Mouse (Mus musculus) heart, embryonic 11.5 days (tissue): Measurements from ENCODE around the gene Eapp. TPM values are rescaled to one million over a fixed set of nuclear protein-coding genes. Genes with fewer than 3 reads are reported as not detected.

Experiments
- ATAC-seq: fragments of 200-750 bp; cut with Nextera tagmentation; replicated peaks from 2 replicates; pipeline ENCODE4 v1.8.0; 2017; ENCODE audit warnings: moderate library complexity; ENCODE audit not compliant: insufficient number of reproducible peaks, low FRiP score, low TSS enrichment
- H3K27ac ChIP-seq: fragments of 300-500 bp; sonication (generic); 2 replicates; pipeline ENCODE4 v1.5.1; 2014; ENCODE audit warnings: mild to moderate bottlenecking, low read depth, low read length
- H3K27me3 ChIP-seq: fragments of 300-500 bp; sonication (generic); 2 replicates; pipeline ENCODE4 v1.6.1; 2014; ENCODE audit warnings: mild to moderate bottlenecking, low read length, mixed read lengths; ENCODE audit not compliant: control insufficient read depth, insufficient read depth
- H3K36me3 ChIP-seq: fragments of 300-500 bp; sonication (generic); 2 replicates; pipeline ENCODE4 v1.6.1; 2014; ENCODE audit warnings: mild to moderate bottlenecking, low read length, moderate library complexity, mixed read lengths; ENCODE audit not compliant: control insufficient read depth, insufficient read depth
- H3K4me1 ChIP-seq: fragments of 300-500 bp; sonication (generic); 2 replicates; pipeline ENCODE4 v1.6.1; 2014; ENCODE audit warnings: low read length; ENCODE audit not compliant: control insufficient read depth, insufficient read depth
- H3K4me2 ChIP-seq: fragments of 300-500 bp; sonication (generic); 2 replicates; pipeline ENCODE4 v1.6.1; 2014; ENCODE audit warnings: mild to moderate bottlenecking, moderate library complexity
- H3K4me3 ChIP-seq: fragments of 300-500 bp; sonication (generic); 2 replicates; pipeline ENCODE4 v1.5.1; 2014; ENCODE audit warnings: low read depth, low read length
- H3K9ac ChIP-seq: fragments of 300-500 bp; sonication (generic); 2 replicates; pipeline ENCODE4 v1.6.1; 2014; ENCODE audit warnings: mild to moderate bottlenecking, low read depth, low read length, moderate library complexity
- H3K9me3 ChIP-seq: fragments of 300-500 bp; sonication (generic); replicated peaks from 2 replicates; pipeline ENCODE4 v1.6.1; 2016; ENCODE audit warnings: low read length; ENCODE audit not compliant: control insufficient read depth
- WGBS: fragments of 180-500 bp; shearing (Covaris S2); extraction: QIAGEN DNeasy Blood & Tissue Kit; methylation state at CpG from one replicate; pipeline ENCODE4 v1.1.7; 2014; ENCODE audit not compliant: insufficient replicate concordance; 5-methylcytosine and 5-hydroxymethylcytosine counted together
- microRNA counts: library from miRNA; unstranded; fragments of <30 nt; microRNA quantifications from one replicate; lab custom pipeline; 2015
- microRNA-seq: library from miRNA; unstranded; fragments of <30 nt; microRNA quantifications from one replicate; pipeline ENCODE4, GENCODE M21; 2016; ENCODE audit warnings: borderline number of aligned reads
- polyA plus RNA-seq: library from polyadenylated mRNA; unstranded; fragments of >200 nt; fragmentation: Nextera tagmentation; extraction: Ambion mirVana; gene quantifications from 2 replicates; pipeline ENCODE4 v1.2.1, GENCODE M21; 2014

The Eapp gene
- polyA plus RNA-seq, 1 experiment from 2014 or later = 49.9 TPM

- no peak for ATAC-seq
- Histone ChIP-seq H3K9ac (no peak overlapping the region), H3K36me3 (no peaks in the 10 kb centered on the region), H3K27ac (no peak overlapping the region), H3K4me1 (no peaks in the 10 kb centered on the region), H3K27me3 (no peaks in the 10 kb centered on the region), H3K4me2 (no peak overlapping the region), H3K9me3 (no peaks in the 10 kb centered on the region), H3K4me3 (no peak overlapping the region)
- WGBS = 82% methylated on average over 2 of the region's 2 CpGs
These were observed 63.6 kb downstream of the Eapp start for GRCm38 (mm10) chr12:54632141-54632540.

GRCm38 (mm10) chr12:54621942-54622341 lies 73.8 kb downstream of the Eapp start:
- 64% methylated on average over 2 of the region's 2 CpGs for WGBS
- Histone ChIP-seq H3K4me2 (no peak overlapping the region), H3K27me3 (no peaks in the 10 kb centered on the region), H3K9me3 (0 out of 2 replicates have a peak, but pooled peaks cover 2% of the 10 kb centered on the region), H3K4me3 (no peak overlapping the region), H3K4me1 (no peaks in the 10 kb centered on the region), H3K27ac (no peak overlapping the region), H3K9ac (no peak overlapping the region), H3K36me3 (no peaks in the 10 kb centered on the region)
- ATAC-seq = no peak

MicroRNAs encoded within 50 kb of the gene (microRNA counts, 519-probe panel; counts per million panel counts)
- microRNA mmu-miR-1892 (lab: Ali Mortazavi, UCI) = 32.2 counts per million

Small RNAs within 50 kb of the gene (microRNA-seq; reads per million reads assigned to microRNA genes)
- not detected for gene Mir1892

Other genes starting within 250 kb of the Eapp start
- 125 and 140 TPM in 2 replicates for gene Sptssa, start 39.3 kb downstream of the Eapp start, polyA plus RNA-seq
- 135 and 142 TPM in 2 replicates for gene Snx6, start 99.8 kb upstream of the Eapp start, polyA plus RNA-seq
- gene Cfl2, start 167.0 kb upstream of the Eapp start, polyA plus RNA-seq = 421 and 474 TPM in 2 replicates